Mouse (Mus musculus) liver, postnatal 0 days (tissue): ENCODE results near the gene Mfsd8.

Experiments used
- CTCF ChIP-seq: sonication (generic); IDR thresholded peaks from 2 replicates; pipeline ENCODE4 v1.5.1; 2016; ENCODE audit warnings: antibody characterized with exemption, low read depth
- EP300 ChIP-seq: IDR thresholded peaks from 2 replicates; pipeline ENCODE4 v1.6.1; 2016; ENCODE audit warnings: antibody characterized with exemption, low read depth, mild to moderate bottlenecking

- TF ChIP-seq CTCF = no peak
- TF ChIP-seq EP300 = no peak
These were observed 48.6 kb downstream of the Mfsd8 start for GRCm38 (mm10) chr3:40798054-40798453.
